Mouse (Mus musculus) kidney, postnatal 25 days (tissue): ENCODE results near the gene Adamts13.

Experiments used
- DNase-seq, 2 experiments: peaks; one replicate each; pipeline ENCODE4 v3.0.0; 2021; ENCODE audit warnings: mixed read lengths in 2 of 2

Gene Adamts13

DNA sequence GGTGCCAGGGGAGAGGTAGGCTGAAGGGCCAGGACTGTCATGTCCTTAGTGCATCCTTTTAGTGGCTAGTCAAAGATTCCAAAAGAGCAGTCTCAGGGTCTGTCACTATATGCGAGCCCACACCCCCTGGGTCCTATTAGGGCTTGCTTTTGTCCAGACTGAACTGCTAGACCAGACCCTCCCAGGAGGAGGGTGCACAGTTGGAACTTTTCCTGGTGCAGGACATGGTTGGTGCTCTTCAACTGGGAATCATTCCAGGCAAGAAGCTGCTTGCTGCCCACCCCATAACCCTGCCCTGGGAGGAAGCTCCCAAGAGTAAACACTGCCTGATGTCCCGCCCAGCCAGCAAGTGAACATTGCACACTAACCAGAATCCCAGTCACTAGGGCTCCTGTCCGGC, at the start of gene Adamts13:
Adamts13 (plus strand) TSS at position 301 of the 400 bp plus-strand sequence.
- DNase-seq = no peak

DNA sequence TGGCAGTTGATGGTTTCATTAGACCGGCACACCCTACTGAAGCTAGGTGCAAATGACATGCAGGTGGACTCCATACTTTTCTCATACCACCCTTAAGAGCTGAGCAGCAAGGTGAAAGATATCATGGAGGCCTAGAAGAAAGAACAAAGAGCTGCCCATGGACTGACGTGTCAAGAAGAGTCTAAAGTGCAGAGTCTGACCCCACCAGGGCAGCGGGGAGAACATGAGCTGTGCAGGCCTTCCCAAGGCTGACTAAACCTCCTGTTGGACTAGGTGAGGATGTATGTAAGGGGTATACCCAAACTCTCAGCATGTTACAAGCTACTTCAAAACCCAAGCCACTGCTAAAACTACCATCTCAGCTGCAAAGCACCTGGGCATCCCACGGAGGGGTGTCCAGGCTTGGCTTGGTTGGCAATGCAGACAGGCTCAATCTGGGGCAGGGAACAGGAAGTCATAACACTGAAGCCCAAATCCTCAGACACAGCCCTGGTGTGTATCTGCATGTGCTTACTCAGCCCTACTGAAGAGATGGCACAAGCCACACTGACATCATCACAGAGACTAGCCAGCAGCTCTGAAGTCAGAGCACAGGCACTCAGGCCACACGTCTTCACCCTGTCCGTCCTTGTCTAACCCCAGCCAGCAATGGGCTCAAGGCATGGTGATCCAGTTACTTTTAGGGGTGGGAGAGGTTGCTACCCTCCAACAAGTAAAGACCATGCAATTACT, 45.3 kb upstream of the Adamts13 start:
- peak; percentile 22 to 66 for DNase-seq

DNA sequence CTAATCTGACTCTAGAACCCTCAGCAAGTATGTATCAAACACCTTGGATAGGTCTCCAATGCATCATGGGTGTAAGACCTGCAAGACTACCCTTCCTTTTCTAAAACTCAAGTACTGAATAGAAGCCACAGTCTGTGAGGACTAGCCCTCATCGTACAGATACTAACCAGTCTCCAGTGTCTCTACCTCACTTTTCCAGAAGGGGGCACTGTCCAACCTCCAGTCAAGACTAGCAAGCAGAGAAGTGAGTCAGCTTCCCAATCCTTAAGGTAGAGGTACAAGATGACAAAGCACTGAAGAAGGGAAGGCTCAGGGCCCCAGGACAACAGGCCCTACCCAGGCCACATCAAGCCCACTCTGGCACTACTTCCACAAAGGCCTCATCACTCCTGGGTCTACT, 42.8 kb upstream of the Adamts13 start:
- peak; percentile 75 to 82 for DNase-seq

DNA sequence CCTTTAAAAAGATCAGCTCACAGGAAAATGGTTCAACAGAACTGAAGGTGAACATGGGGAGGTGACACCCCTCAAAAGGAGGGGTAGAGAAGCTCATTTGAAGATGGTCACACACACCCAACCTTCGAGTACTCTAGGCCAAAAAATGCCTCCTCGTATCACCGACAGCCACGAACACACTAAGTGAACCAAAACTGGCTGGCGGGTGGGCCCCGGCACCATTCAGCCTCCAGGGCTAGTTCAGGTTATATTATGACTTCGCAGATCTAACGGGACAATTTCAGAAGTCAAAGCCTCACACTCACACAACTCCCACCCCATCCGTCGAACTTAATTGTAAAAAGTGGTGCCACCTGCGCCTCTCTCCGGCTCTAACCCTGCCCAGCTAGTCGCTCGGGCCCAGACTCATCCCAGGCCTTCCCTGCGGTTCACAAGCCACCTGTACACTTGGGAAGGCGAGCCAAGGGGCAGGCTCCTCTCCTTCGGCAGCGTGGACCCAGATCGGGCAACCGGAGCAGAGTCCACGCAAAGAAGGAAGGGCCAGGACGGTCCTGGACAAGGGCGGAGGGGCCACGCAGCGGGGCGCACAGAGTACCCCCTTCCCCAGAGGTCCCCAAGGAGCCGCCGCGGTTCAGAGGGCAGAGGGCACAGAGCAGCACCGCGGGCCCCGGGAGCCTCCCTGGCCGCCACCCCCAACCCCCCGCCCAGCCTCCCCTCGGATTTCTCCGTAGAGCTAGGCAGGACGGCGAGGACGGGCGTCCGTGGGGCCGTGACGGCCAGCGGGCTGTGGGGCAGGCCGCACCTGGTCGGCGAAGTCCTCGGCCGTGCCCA, 40.5 kb upstream of the Adamts13 start:
- DNase-seq = peak; percentile 60 to 83

DNA sequence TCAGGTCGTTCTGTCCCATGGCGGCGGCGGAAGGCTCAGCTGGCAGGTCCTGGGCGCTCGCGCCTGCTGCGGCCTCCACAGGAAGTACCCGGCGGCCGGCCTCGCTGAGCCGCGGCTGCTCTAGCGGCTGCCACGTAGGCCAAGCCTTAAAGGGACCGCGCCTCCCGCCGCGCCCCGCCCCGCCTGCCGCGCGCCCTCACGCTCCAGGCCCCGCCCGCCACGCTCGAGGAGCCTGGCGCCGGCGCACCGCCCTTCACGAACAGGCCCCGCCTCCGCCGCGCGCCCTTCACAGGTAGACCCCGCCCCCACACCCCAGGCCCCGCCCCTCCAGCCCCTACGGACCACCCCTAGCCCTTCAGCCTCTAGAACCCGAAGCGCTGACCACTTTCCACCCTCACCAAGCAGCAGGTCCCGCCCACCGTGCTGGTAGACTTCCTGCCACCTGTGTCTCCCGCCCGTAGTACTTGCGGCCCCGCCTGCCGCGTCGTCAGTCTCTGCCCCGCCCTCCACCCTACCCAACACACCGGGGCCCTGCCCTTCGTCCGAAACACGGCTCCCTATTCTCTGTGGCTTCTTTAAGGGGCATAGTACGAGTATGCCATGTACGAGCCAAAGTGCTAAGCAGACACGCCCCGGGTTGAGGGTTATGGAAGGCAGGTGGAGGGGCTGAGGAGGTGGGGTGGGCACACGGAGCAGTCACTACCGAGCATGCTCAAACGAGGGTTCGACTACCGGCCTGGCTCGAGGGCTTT, 39.7 kb upstream of the Adamts13 start, which contains the start of the genes Surf4 and Stkld1:
Surf4 (minus strand) TSS at position 625 of the 752 bp plus-strand sequence.
Stkld1 (plus strand) TSS at position 744 of the 752 bp plus-strand sequence.
- peak; percentile 96 to 99 for DNase-seq

DNA sequence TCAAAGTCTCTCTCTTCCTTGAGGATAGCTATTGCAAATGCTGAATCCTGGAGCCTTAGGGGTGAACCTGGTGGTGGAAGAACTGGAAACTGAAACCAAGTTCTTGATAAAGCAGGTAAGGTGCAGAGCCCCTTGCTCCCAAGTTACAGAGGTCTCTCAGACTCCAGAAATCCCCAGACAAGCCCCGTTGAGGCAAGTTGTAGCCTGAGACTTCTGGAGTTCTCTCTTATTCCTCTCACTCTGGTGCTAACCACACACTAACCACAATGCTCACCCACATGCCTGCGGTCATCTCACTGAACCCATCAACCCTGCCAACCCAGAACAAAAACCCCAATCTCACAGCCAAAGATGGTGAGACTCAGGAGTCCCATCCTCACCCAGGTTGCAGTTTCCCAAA, 37.9 kb upstream of the Adamts13 start:
- DNase-seq = no peak

DNA sequence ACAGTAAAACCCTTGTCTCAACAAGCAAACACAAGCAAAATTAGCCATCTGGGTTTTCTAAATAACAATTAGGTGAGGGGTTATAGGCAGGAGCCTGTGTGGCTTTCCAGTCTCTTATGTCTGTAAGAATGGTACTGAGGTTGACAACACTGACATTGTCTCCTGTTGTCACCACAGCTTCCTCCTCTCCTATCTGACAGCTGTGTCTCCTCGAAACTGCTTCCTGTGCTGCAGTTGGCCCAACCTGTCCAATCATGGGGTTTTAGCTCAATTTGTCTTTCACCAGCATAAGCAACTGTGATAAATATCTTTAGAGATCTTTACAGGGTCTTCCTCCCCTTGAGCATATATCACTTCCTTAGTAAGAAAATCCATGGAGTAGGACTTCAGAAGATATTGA, 36.8 kb upstream of the Adamts13 start:
- DNase-seq = no peak

DNA sequence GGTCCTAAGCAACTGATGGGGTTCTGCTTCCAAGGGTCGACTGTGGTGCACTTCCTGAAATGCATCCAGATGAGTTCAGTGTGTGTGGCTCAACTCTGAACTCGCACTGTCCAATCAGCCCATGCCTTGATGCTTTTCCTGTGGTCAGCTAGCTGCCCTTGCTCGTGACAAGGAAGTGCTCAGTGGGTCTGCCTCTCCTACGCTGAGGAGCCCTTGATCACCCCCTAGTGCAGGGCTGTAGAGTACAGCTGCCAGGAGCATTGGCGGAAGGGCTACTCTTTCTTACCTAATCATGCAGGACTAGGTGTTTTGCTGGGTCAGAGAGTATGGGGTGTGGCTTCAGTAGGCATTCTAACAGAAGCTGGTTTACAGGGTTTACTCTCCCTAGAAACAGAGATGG, 31.7 kb upstream of the Adamts13 start:
- DNase-seq = peak in 1 of 2 experiments; percentile 64

DNA sequence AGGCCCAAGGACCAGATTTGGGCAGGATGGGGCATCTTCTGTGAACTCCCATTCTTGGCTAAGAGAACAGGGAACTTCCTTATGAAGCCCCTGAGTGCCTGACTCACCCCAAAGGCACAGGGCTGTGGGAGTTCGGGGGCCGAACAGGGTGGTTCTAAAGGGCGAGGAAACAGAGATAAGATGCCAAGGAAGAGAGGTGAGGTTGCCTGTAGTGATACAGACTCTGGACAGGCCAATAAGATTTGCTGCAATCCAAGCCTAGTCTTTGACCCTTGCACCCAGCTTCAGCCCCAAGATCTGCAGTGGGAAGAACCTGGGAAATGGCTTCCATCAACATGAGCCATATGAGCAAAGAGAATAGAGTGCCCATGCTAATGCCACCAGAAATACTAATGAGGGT, 30.0 kb upstream of the Adamts13 start:
- DNase-seq = no peak

DNA sequence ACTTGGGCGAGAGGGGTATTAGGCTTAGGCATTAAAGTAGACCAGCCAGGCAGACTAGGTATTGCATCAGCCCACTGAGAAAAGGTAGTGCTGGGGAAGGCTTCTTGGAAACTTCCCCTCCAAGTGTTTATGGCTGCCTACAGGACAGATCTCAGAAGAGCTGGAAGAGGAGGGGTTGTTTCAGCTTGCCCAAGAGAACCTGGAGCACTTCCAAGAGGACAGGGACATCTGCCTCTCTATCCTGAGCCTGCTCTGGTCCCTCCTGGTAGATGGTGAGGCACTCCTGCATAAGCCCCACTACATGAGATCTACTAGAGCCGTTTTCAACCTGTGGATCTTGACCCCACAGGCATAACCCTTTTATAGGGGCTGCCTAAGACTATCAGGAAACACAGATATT, 22.8 kb upstream of the Adamts13 start:
- no peak for DNase-seq

DNA sequence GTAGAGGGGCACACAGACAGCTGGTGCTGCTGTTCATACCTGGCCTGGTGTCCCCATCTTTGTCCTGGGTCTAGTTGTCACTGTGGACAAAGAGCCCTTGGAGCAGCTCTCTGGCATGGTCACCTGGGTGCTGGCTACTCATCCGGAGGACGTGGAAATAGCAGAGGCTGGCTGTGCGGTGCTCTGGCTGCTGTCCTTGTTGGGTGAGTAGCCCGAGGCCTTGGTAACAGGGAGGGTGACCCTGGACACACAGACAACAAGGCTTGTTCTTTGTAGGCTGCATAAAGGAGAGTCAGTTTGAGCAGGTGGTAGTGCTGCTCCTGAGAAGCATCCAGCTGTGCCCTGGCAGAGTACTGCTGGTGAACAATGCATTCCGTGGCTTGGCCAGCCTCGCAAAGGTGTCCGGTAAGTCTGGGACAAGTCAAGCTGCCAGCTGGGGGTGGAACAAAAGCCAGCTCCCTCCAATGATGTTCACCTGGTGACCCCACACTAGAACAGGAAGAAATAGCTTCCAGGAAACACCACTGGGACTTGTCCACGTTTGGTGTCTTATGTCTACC, 21.8 kb upstream of the Adamts13 start:
- no peak for DNase-seq

DNA sequence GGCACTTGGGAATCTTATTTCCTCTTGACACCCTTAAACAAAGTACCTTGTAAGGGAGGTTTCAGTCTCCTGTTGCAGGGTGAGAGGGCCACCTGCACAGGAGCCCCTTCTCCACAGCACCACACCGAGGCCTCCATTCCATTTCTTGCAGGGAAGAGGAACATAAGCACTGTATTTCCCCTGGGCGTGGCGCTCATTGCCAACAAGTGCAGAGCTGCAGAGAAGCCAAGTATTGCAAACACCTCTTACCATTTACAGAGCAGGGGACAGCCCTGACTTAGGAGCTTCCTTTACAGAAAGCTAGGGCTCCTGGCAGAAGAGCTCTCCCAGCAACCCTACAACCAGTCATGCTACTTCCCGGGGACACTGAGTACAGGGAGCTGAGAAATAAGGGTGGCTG, 21.0 kb upstream of the Adamts13 start:
- no peak for DNase-seq

DNA sequence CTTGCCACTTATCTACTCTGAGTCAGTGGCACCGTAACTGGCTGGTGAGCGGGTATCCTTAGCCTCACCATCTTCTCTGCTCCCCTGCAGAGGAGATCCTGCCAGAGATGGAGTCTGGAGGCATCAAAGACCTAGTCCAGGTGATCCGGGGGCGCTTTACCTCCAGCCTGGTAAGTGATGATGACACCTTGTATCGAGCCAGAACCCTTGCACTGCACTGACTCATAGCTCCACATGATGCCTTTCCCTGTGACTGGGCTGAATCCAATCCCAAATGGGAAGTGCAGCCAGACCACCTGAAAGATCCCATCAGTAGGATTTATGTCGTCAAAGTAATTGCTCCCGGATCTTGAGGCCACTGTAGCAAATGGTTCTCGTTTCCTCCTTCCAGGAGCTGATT, 20.4 kb upstream of the Adamts13 start:
- DNase-seq = no peak

DNA sequence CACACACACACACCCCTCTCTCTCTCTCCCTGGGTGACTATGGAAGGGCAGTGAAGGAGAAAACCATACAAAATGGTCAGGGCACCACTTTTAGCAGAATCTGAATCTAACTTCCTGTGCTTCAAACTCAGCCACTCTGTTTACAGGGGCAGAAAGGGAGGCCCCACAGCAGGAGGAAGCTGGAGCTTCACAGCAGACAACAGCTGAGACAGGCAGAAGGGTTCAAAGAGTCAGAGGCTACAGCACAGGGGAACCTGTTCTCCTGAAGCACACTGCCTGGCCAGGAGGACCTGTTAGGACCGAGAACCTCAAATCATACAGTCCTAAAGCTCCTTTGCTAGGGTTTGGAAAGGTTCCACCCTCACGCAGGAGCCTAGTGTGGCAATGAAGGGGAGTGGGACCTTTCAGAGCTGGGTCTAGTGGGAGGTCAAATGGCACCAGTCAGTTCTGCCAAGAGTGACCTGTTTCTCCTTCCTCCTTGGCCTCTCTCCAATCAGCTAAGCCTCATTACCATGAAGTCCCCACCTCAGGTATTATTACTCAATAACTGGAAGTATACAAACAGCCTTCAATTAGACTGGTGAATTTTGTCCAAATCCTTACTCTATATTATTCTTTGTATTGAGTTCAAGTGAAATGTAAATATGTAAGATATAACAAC, 18.4 kb upstream of the Adamts13 start:
- no peak for DNase-seq

DNA sequence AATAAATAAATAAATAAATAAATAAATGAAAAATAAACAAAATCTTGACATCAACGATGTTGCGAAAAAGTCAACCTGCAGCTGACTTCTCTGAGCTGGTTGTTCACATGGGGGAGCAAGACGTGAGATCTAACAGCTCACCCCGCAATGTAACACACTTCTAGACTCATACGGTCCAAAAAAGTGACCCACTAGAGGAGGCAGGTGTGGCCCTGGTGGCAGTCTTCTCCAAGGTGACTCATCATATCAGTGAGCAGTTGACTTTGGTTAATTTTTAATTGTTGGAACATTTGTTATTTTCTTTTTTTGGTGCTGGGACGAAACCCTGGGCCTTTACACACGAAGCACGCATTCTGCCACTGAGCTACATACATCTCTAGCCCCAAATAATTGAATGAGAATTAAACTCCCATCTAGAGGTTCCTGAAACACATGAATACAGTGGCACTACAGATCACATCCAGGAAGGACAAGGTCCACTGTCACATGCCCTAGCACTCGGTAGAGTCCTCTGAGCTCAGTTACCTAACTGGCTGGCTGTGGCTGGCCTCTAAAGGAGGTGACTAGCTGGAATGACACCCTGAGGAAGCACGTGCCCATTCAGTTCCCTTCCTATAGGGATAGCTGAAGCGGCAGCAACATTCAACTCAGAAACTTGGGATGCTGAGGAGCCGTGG, 16.3 kb upstream of the Adamts13 start:
- peak; percentile 13 to 65 for DNase-seq

DNA sequence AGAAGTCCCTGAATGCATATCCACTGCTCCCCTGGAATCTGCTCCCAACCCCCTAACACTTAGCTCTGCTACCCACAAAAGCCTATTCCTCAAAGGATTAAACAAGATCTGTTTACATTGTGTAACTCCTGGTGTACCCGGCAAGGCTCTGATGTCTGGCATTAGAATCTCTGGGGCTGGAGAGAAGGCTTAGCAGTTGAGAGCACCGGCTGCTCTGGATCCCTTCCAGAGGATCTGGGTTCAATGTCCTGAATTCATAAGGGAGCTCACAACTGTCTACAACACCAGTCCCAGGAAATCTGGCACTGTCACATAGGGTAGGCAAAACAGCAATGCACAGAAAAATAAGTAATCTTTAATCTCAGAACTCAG, 15.7 kb upstream of the Adamts13 start:
- DNase-seq = peak in 1 of 2 experiments; percentile 23

DNA sequence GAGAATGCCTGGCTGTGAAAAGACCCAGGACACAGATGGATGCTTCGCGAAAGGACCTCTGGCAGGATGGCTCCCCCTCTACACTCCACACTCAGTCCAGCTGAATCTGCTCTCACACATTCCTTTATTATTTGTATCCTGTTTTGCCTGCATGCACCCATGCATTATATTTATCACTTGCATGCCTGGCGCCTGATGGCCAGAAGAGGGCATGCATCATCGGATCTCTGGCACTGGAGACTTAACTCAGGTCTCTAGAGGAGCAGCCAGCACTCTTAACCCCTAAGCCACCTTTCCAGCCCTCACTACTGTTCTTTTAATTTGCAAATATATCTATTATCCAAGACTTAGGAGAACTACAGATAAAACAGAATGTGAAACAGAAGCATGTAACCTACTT, 12.5 kb upstream of the Adamts13 start:
- DNase-seq = peak in 1 of 2 experiments; percentile 39

DNA sequence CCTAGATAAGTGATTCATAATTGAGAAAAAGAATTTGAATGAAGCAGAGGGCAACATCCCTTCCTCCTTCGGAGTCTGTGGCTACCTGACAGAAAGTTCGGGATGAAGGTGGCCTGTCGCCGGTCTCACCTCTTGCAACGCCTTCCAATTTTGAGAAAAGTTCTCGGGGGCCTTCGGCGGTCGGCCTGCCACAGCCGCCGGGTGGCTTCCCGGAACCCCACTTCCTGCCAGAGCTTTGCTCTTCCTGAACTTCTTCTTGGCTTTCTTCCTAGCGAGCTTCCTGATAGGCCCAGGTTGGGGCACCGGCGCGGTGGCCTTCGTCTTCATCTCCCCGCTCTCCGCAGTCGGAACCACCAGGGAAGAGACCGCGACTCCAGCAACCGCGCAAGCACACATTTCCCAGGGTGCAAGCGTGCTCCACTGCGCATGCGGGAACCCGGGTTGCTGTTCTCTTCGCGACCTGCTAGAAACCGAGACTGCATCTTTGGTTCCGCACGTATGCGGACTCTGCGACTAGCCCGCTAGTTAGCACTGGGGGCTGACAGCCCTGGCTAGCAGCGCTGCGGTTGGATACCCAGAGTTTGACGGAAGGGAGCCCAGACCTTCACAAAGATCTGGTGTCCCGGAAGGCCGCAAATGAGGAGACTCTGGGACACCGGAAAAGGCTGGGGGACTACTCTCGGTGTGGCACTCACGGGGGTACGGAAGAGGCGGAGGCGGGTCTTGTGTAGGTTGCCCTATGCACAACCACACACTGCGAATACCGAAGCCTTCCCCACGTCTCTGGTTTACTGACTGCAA, 9.1 kb upstream of the Adamts13 start, which contains the start of gene Rexo4:
Rexo4 (minus strand) TSS at position 464 of the 801 bp plus-strand sequence.
- DNase-seq = peak; percentile 93 to 96

DNA sequence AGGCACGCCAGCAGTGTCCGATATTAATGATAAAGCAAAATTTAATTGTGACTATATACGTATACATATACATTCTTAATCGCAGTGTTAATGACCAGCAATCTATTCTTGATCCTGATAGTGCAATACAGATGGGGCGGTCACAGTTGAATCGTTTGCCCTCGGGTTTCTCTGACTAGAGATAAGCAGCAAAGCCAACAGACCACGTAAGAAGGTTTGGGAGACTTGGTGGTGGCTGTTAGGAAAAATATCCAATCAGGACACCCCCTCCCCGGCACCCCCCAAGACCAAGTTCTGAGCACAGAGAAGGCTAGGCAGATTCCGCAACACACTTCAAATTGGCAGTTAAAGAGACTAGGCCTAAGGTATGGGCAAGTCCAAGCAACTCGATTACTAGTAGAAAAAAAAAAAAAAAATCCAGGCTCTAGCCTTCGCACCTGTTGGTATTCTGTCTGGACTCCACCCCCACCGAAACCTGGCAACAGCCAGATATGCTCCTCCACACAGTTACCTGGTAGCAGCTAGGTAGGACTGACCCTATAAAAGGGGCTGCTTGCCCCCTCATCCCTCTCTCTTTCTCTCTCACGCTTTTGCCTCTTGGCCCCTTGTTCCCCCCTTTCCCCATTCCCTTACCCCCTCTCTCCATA, 8.4 kb upstream of the Adamts13 start:
- DNase-seq = no peak

DNA sequence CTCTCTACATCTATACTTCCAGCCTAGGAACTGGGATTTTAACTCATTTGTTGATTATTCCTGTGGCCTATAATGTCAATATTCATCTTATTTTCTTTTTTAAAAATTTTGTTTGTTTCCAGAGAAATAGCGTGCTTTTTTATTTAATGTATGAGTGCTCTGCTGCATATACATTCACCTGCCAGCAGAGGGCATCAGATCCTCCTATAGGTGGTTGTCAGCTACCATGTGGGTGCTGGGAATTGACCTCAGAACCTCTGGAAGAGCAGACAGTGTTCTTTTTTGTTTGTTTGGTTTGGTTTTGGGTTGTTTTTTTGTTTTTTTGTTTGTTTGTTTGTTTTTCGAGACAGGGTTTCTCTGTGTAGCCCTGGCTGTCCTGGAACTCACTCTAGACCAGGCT, 6.0 kb upstream of the Adamts13 start:
- DNase-seq = no peak
